Mouse (Mus musculus) hindbrain, postnatal 0 days (tissue): ENCODE results near the gene Epyc. TPM values are rescaled to one million over a fixed set of nuclear protein-coding genes. Genes with fewer than 3 reads are reported as not detected.
"Not testable (repeated sequence)": the region's sequence is repeated elsewhere in the genome, so short reads cannot be mapped to it uniquely, and the experiment has no call there.

Experiments
- ATAC-seq: fragments of 200-750 bp; cut with Nextera tagmentation; 2 replicates; pipeline ENCODE4 v1.8.0; 2017; ENCODE audit warnings: mild to moderate bottlenecking, moderate TSS enrichment, moderate library complexity
- DNase-seq: peaks from one replicate; pipeline ENCODE4 v3.0.0-alpha.2; 2015; ENCODE audit warnings: low spot score
- H3K27ac ChIP-seq: fragments of 300-500 bp; sonication (generic); 2 replicates; pipeline ENCODE4 v1.5.1; 2014; ENCODE audit warnings: mild to moderate bottlenecking
- H3K27me3 ChIP-seq: fragments of 300-500 bp; sonication (generic); 2 replicates; pipeline ENCODE4 v1.6.1; 2014; ENCODE audit warnings: low read length, mixed read lengths; ENCODE audit not compliant: insufficient read depth
- H3K36me3 ChIP-seq: fragments of 300-500 bp; sonication (generic); 2 replicates; pipeline ENCODE4 v1.6.1; 2014; ENCODE audit warnings: low read length, mixed read lengths; ENCODE audit not compliant: insufficient read depth
- H3K4me1 ChIP-seq: fragments of 300-500 bp; sonication (generic); 2 replicates; pipeline ENCODE4 v1.6.1; 2014; ENCODE audit warnings: antibody characterized with exemption, low read length, mixed read lengths; ENCODE audit not compliant: insufficient read depth
- H3K4me2 ChIP-seq: fragments of 300-500 bp; sonication (generic); 2 replicates; pipeline ENCODE4 v1.6.1; 2014; ENCODE audit warnings: low read depth, mild to moderate bottlenecking, low read length, moderate library complexity, mixed read lengths
- H3K4me3 ChIP-seq: fragments of 300-500 bp; sonication (generic); 2 replicates; pipeline ENCODE4 v1.5.1; 2014; ENCODE audit warnings: low read length
- H3K9ac ChIP-seq: fragments of 300-500 bp; sonication (generic); replicated peaks from 2 replicates; pipeline ENCODE4 v1.6.1; 2014; ENCODE audit warnings: mild to moderate bottlenecking, low read length, moderate library complexity, mixed read lengths
- H3K9me3 ChIP-seq: fragments of 300-500 bp; sonication (generic); 2 replicates; pipeline ENCODE4 v1.6.1; 2016; ENCODE audit warnings: low read length, mixed read lengths
- CTCF ChIP-seq: IDR thresholded peaks from 2 replicates; pipeline ENCODE4 v1.5.1; 2016; ENCODE audit warnings: antibody characterized with exemption, control low read depth, low read depth
- WGBS: fragments of 180-500 bp; shearing (Covaris S2); extraction: QIAGEN DNeasy Blood & Tissue Kit; methylation state at CpG from one replicate; pipeline ENCODE4 v1.1.7; 2014; 5-methylcytosine and 5-hydroxymethylcytosine counted together
- polyA plus RNA-seq: library from polyadenylated mRNA; unstranded; fragments of >200 nt; fragmentation: Nextera tagmentation; extraction: Ambion mirVana; gene quantifications from 2 replicates; pipeline ENCODE4 v1.2.1, GENCODE M21; 2015
- total RNA-seq: library from RNA; depleted of rRNA; stranded (reverse); fragments of >200 nt; gene quantifications from 2 replicates; pipeline ENCODE4 v1.2.3, GENCODE M21; 2014; rRNA removed

Epyc gene
- total and polyA plus RNA-seq, 2 experiments from 2014 or later: 0.16 to 0.33 TPM

DNA sequence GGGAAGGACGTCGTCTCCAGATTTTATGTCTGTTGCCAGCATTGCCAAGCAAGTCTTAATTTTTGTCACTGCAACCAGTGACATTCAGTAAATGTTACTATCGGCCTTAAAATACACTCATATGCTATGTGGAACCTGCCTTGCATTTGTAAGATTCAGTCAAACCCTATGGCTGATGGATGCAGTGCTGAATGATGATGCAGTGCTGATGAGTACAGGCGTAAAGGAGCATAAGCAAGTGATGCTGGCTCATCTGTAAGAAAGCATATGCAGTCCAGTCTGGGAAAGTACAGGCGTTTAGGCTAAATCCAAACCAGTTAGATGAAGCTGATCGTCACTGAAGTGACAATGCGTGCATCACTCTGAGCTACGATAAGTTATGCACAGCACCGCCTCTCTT lies 78.8 kb downstream of the Epyc start:
- no peaks in the 10 kb centered on the region for H3K9me3 ChIP-seq
- H3K27me3 ChIP-seq: no peaks in the 10 kb centered on the region
- H3K9ac ChIP-seq: no peak overlapping the region
- ATAC-seq (no peak), DNase-seq (no peak)
- no peaks in the 10 kb centered on the region for H3K4me1 ChIP-seq
- no peak overlapping the region for H3K4me3 ChIP-seq
- no peak overlapping the region for H3K27ac ChIP-seq
- no peak overlapping the region for H3K4me2 ChIP-seq
- H3K36me3 ChIP-seq: no peaks in the 10 kb centered on the region
- TF ChIP-seq CTCF: no peak
- 94% methylated on average over 9 of the region's 9 CpGs for WGBS

DNA sequence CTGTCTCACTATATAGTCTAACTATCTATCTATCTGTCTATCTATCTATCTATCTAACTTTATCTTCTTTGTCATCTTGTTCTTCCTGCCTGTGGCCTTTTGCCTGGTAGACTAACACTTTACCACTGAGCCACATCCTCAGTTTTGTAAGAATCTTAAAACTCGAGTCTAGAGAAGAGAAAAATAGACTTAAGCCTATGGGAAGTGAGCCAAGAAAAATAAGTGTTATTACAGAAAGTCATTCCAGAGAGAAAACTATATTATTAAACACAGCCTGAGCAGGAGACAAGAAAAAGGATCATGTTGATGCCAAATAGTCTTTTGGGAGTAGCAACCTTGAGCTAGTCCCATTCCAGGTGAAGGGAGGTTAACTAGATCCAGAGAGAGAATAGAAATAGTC lies 82.1 kb downstream of the Epyc start:
- 51% methylated on average over 1 of the region's 1 CpGs for WGBS
- Histone ChIP-seq H3K27ac (no peak overlapping the region), H3K27me3 (no peaks in the 10 kb centered on the region), H3K4me3 (no peak overlapping the region), H3K4me2 (no peak overlapping the region), H3K4me1 (no peaks in the 10 kb centered on the region), H3K9me3 (no peaks in the 10 kb centered on the region), H3K36me3 (no peaks in the 10 kb centered on the region), H3K9ac (no peak overlapping the region)
- no peak for ATAC-seq
- no peak for TF ChIP-seq CTCF
- DNase-seq: no peak

- not testable (repeated sequence) for H3K36me3 ChIP-seq, H3K4me2 ChIP-seq, H3K9ac ChIP-seq, H3K9me3 ChIP-seq, H3K4me1 ChIP-seq, H3K27me3 ChIP-seq, H3K27ac ChIP-seq, DNase-seq, H3K4me3 ChIP-seq, ATAC-seq
These were observed 82.8 kb downstream of the Epyc start, which contains the start of gene C030005K15Rik for GRCm38 (mm10) chr10:97726655-97727054. TSS of gene C030005K15Rik (minus strand) at chr10:97726755.

Other genes starting within 250 kb of the Epyc start
- 46.8 and 47.8 TPM in 2 replicates for gene Dcn, start 164.5 kb upstream of the Epyc start, total RNA-seq
- gene Dcn, start 164.5 kb upstream of the Epyc start, polyA plus RNA-seq: 73.9 and 76.2 TPM in 2 replicates
- gene Lum, start 78.9 kb upstream of the Epyc start, total RNA-seq: 5.3 TPM in 2 replicates
- gene Lum, start 78.9 kb upstream of the Epyc start, polyA plus RNA-seq: 13.4 and 14.0 TPM in 2 replicates
- gene Kera, start 37.2 kb upstream of the Epyc start, total RNA-seq: 0.05 TPM in 1 of 2 replicates, not detected in the other
- not detected in 2 replicates for gene Kera, start 37.2 kb upstream of the Epyc start, polyA plus RNA-seq
- gene Ccer1, start 49.0 kb downstream of the Epyc start, total RNA-seq: not detected in 2 replicates
- gene Ccer1, start 49.0 kb downstream of the Epyc start, polyA plus RNA-seq: not detected in 2 replicates
- gene C030005K15Rik, start 82.7 kb downstream of the Epyc start, total RNA-seq: not detected in 2 replicates
- gene C030005K15Rik, start 82.7 kb downstream of the Epyc start, polyA plus RNA-seq: not detected in 2 replicates